Mouse (Mus musculus): ENCODE data around the gene Gm5485. TPM values are rescaled to one million over a fixed set of nuclear protein-coding genes. Genes with fewer than 3 reads are reported as not detected.

The Gm5485 gene
- not detected for total RNA-seq (2021)
- long read RNA-seq, experiment 1, result 0 reads
- long read RNA-seq, experiment 2, result 0 reads

DNA sequence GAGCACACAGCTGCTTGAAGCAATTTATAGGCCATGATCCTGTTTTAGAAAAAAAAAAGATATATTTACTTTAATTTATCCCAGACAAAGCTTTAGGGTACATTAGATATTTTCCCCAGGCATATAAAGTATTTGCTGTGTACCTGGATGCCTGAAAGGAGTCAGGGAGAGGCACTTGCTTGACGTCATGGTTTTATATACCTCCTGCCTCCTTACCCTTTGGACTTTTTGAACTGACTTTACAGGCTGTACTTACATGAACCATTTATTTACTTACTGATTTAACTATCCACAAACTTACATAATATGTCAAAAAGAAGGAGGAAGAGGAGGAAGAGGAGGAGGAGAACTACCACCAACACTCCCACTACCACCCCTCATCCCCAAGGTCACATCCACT, at the start of gene Gm5485:
TSS of gene Gm5485 (minus strand) at position 171 of the 400 bp plus-strand sequence.
- DNase-seq, result no peak
- intact Hi-C loops (cut with DNase I), result no loop called here

DNA sequence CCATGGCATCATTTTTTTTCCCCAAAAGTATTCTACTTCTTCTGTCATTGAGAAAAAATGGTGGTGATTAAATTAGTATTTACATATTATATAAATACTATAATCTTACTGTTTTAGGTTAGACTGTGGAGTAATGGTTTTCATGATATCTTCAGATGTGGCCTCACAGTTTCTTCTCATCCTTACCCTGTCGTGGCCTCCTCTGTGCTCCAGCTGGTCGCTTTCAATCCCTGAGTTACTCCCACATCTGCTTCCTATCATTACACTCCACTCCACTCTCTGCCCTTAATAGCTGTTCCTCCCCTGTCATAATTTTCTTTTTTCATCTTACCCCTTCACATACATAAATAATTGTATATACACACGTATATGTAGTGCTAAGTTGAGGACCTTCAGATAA, 41.0 kb upstream of the Gm5485 start:
- intact Hi-C loops (cut with DNase I), result no loop called here

DNA sequence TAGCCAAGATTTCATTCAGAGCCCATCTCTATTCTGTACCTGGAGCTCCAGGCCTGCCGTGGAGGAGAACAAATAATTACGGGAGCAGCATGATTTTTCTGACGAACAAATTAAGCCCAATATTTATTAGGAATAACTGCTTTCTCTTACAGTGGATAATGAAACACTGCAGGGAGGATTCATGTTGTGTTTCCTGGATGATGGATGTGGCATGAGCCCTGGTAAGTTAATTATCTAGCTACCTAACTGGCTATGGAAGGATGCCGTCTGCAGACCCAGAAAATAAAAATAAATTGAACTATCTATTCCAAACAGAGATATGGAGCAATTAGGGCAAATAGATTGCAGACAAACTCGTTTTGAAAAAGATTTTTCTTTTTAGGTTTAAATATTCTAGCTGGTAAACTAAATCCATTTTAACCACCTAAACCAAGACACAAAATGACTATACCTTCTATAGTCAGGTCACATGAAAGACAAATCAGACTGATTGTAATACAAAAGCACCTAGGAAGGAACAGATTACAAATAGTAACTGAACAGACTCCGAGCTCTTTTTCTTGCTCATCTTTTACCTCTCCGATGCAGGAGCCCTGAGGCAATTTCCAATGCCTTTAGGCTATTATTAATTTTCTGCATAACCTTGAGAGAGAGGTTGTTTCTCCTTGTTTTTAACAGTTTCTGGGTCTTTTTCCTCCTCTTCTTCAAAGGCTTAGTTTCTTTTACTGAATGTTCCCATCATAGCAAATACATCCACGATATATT, 34.1 kb upstream of the Gm5485 start:
- intact Hi-C loops (cut with DNase I), result no loop called here
- DNase-seq, result no peak

More for the DNA sequence above, 41.0 kb upstream of the Gm5485 start:
- no peak for DNase-seq

DNA sequence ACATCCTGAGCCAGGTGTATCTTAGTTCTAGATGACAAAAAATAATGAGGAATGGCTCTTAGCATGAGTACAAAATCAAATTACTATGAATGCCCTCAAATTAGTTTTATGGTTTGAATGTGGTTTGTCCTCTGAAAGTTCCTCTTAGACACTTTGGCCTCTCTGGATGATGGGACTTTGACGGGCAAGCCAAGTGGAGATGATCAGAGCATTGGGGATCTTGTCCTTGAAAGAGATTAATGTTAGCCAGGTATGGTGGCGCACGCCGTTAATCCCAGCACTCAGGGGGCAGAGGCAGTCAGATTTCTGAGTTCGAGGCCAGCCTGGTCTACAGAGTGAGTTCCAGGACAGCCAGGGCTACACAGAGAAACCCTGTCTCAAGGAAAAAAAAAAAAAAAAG, 32.4 kb upstream of the Gm5485 start:
- DNase-seq, result no peak
- intact Hi-C loops (cut with DNase I), result no loop called here

DNA sequence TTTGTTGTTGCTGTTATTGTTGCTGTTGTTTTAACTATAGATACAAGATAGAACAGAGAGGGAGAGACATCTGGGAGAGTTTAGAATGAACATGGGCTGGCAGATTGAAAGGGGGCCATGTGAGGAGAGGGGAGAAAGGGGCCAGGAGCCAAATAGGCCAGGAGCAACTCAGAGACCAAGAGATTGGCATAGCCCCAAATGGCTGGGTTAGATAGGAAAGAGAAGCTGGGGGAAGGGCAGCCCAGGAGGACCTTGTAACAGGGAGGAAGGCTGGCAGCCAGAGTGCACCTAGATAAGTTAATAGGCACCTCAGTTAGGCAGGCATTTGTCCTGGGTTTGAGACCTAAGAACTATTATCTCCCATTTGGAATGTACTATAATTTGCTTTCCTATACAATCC, 25.3 kb upstream of the Gm5485 start:
- intact Hi-C loops (cut with DNase I), result no loop called here
- no peak for DNase-seq

DNA sequence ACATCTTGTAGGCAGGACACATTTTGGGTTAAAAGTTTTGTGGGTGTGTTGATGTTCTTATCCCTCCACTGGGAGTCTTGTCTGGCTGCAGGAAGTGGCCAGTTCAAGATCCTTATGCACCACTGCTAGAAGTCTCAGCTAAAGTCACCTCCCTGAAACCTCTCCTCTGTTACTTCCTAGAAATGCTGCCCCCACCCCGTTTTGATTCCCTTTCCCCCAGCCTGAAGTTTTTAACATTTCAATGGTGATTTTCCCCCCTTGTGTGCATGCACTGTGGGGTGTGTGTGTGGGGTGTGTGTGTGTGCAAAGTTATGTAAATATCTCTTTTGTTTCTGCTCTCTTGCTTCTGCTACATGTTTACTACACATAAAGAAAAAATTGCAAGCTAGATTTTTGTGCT, 23.2 kb upstream of the Gm5485 start:
- no peak for DNase-seq
- intact Hi-C loops (cut with DNase I), result no loop called here

DNA sequence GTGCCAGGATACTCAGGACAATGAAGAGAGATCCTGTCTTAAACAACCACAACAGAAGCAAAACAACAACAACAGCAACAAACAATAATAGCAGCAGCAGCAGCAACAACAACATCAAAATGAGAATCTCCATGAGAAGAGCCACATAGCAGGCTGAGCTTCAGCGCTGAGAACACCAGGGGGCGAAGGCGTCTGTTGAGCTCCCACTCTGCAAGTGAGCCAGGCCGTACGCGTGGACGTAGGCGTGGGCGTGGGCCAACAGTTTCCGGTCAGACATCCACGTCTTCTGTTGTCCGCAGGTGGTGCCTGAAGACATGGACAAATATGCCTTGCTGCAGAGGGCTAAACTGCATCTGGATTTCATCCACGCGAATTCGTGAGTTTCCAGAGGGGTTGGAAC, 18.8 kb upstream of the Gm5485 start, which contains the start of gene Morc1:
TSS of gene Morc1 (plus strand) at position 211 of the 400 bp plus-strand sequence.
- DNase-seq, result no peak
- intact Hi-C loops (cut with DNase I), result no loop called here

DNA sequence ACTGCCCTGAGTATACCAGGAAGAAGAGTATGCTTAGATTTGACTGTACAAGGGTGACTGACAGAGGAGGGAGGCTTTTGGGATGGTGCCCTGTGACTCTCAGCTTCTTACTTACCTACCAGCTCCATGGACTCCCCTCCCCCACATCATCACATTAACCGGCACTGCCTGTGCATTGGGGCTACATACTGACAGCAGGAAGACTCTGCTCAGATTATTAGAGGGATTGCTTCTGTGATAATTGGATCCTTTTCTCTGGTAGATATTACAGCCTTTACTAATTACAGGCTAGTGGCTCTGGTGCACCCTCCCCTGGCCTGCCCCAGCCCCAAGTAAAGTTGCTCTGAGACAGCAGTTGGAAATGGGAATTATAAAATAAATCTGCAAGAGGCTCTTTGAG, 17.2 kb upstream of the Gm5485 start:
- DNase-seq, result no peak
- intact Hi-C loops (cut with DNase I), result no loop called here

DNA sequence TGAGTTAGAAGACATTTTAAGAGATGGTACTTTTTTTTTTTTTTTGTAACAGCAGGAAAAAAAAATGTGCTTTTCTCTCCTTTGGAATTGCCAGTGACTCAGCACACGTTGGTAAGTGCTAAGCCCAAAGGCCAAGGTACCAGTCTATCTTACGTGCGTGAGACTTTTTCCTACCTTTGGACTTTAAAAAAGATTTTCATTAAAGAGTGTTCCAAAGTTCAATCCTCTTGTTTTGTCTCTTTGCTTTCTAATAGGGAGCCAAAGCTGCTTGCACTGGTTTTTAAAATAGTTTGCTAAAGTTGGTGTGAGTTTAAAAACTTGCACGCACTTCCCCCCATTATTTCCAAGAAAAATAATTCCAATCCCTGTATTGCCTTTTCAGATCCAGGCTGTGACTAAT, 11.9 kb upstream of the Gm5485 start:
- DNase-seq, result no peak
- intact Hi-C loops (cut with DNase I), result no loop called here

DNA sequence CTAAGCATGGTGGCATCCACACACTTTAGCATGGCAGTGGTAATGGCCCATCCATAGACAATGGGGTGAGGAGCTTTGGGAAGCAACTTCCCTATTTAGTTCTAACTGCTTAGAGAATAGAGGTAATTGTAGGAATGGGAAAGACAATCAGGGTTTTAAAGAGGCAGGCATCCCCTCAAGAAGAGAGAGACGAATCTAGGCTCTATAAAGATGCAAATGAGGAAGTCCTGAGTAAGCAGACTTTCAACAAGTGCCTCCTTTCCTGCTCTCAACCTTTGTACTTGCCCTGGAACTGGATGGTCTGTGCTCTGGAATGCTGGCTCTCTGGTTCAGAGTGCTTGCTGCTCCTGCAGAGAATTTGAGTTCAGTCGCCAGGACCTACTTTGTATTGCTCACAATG, 10.3 kb upstream of the Gm5485 start:
- intact Hi-C loops (cut with DNase I), result no loop called here
- no peak for DNase-seq

DNA sequence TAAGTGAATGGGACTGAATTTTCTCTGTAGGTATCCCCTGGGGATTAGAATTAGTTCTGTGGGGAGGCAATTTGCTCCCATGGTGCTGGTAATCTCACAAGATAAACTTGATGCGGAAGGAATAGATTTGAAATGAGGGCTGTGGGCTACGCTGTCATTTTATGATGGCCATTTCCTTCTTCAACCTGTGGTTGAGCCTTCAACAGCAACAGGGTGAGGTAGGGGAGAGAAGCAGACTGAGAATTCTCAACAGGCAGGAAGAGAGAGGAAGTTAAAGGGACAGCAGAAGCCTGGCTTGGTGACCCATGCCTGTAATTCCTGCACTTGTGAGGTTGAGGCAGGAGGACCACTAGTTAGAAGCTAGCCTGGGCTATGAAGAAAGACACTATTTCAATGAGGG, 6.8 kb upstream of the Gm5485 start:
- DNase-seq, result no peak
- intact Hi-C loops (cut with DNase I), result no loop called here

DNA sequence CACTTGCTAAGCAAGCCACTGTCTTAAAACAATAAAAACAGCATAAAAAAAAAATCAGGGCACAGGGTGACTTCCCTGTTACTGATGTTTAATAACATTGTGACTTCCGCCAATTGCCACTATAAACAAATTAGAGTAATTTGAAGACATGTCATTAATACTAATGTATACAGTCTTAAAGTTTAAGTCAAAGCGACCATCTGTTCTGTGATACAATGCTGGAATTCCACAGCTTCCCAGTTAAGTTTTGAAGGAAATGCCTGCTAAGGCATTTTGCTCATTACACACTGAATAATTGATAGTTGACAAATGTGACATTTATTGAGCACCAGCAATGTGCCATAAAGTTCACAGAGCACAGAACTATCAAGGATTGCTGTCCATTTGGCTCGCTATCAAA, 6.3 kb upstream of the Gm5485 start:
- intact Hi-C loops (cut with DNase I), result no loop called here
- DNase-seq, result no peak

DNA sequence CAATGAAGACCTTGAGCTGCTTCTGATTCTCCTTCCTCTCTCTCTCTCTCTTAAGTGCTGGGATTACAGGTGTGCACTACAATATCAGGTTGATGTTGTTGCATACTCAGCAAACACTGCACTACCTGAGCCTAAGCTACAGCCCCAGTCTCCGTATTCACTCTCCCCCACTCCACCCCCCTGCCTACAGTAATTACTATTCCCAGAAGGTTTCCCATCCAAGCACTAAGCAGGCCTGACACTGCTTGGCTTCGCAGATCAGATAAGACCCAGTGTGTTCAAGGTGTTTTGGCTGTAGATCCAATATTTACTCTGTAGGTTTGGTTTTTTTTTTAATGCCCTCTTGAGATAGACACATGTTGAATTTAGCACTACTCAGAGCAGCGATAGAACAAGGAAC, 2.1 kb downstream of the Gm5485 start:
- intact Hi-C loops (cut with DNase I), result no loop called here
- no peak for DNase-seq

DNA sequence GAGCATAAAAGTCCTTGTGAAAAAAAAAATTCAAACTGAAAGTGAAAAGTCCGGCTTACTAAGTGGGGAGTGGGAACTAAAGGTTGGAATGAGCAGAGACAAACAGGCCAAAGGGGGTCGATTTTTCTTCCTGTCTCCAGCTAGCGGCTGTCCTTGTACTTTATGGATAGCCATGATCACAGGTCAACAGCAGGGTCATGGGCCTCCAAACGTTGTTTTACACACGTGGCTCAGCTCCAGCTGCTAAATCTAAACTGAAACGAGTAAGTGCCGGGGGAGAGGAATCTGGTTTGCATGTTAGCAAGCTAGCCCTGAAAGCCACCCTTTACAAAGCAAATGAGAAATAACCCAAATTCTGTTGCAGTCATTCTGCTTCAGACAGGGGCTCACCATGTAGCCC, 2.6 kb downstream of the Gm5485 start:
- no peak for DNase-seq
- intact Hi-C loops (cut with DNase I), result no loop called here

DNA sequence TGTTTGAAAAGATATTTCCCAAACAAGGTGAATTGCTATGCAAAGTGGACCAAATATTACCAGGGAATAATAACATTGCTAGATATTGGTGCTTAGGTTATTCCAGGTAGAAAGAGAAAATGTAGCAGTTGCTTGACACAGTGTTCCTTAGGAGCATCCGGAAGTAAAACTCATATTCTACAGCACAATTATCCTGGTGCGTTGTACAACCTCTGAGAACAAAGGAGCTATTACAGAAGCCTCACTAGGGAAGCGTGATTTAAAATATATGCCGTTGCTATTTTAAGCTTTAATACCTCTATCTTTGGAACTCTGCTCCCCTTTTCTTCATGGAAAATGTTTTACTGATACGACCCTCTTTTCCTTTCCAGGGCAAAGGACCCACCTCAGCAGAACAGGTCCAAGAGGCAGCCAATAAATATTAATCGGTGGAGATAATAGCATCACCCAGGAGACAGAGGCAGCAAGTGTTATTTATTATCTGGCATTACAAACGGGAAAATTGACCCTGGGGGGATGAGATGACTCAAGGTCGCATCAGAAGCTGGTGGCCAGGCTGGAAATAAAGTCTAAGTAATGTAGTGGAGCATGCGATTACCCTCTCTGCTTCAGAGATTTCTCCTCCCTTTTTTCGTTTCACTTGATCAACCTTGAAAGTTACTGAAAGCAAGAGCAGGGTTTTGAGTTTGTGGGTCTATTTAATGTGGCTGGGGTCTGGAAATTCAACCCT, 6.4 kb downstream of the Gm5485 start:
- no peak for DNase-seq
- intact Hi-C loops (cut with DNase I), result no loop called here

DNA sequence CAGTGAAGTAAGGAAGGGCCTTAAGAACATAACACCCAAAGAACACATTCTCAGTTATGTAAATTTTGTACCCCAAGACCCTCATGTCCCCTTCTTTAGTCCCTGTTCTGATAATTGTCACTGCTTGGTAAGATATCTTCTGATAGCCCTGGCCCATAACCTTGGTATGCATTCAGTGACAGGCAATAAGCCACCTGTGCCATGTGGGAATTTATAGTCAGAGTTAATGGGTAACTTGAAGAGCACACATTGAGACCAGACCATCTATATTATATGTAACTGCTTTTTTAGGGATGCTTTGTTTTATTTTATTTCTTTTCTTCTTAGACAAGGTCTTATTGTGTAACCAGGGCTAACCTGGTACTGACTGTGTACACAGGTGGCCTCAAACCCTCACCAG, 8.2 kb downstream of the Gm5485 start:
- intact Hi-C loops (cut with DNase I), result no loop called here

DNA sequence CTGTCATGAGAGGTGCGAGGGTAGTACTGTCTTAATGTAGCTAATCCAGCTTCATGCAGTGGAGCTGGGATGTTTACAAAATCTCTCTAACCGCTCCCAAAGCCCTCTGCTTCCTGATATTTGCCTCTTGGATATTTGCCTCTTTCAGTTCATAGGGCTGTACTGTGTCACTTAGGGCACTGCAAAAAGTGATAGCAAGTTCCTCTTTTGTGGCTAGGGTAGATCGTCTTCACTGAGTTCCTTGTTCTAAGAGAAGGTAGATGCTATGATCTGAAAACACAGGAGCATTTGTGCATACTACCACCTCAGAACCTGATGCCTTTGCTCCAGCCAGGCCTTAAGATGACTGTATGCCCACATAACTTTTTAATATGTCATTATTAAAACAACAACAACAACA, 8.8 kb downstream of the Gm5485 start:
- intact Hi-C loops (cut with DNase I), result no loop called here
- no peak for DNase-seq

More for the DNA sequence above, 8.2 kb downstream of the Gm5485 start:
- DNase-seq, result no peak

DNA sequence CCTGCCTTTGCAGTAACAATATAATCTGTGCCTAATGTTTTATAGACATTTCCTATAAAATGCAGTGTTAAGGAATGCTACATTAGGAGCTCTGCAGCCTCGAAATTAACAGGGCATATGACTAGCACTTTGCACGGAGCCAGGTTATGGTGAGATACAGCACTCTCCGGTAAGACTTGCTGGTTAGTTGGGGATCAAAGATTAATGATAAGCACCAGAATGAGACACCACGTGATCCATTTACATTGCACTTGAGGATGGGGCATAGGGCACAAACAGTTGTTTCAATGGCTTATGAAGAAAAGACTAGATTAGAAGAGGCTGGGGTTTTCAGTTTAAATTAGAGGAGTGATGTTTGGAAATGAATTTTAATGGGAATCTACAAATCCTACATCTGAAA, 9.3 kb downstream of the Gm5485 start:
- DNase-seq, result no peak
- intact Hi-C loops (cut with DNase I), result no loop called here

DNA sequence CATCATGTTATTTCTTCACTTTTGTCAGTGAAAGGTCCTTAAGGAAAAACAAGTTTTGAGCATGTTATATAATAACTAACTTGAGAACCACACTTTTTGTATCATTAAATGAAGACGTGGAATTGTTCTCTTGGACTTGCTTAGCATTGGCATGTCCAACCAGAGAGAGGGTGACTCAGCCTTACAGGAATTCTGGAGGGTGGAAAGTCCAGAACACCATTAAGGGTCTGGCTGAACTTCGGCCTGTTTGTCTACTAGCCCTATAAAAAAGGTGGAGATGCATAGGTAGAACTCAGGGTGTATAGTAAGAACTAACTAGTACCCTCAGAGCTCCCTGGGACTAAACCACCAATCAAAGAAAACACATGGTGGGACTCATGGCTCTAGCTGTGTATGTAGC, 16.9 kb downstream of the Gm5485 start:
- intact Hi-C loops (cut with DNase I), result no loop called here
- DNase-seq, result no peak

DNA sequence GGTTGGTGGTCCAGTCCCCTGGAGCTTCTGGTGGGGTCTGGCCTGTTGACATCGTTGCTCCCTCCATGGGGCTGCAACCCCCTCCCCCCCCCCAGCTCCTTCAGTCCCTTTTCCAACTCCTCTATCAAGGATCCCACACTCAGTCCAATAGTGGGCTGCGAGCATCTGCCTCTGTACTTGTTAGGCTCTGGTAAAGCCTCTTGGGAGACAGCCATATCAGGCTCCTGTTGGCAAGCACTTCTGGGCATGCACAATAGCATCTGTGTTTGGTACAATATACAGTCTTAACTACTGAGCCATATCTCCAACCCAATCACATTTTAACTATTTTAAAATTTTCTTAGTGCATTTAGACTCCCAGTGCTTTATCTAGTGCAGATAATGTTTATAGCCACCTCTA, 25.2 kb downstream of the Gm5485 start:
- DNase-seq, result no peak
- intact Hi-C loops (cut with DNase I), result no loop called here

DNA sequence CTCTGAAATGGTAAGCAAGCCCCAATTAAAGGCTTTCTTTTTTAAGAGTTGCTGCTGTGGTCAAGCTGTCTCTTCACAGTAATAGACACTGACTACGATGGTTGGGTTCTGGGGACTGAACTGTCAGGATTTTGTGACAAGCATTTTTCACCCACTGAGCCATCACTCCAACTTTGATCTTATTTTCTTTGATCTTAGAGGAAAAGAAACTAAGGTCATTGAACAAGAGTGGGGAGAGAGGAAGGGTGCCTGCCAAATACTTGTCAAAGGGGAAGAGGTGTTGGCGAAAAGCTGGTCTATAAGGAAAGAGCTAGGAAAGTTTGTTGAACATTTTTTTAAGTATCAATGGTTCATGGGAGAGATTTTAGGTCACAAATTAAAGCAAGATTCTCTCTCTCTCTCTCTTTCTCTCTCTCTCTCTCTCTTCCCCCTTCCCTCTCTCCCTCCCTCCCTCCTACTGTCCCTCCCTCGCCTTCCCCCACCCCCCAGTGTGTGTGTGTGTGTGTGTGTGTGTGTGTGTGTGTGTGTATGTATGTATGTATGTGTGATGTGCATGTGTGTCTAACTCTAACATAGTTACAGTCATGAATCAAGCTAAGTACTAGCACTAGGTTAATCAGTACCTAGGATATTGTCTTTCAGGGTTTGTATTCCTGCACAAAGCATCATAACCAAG, 28.5 kb downstream of the Gm5485 start:
- no peak for DNase-seq
- intact Hi-C loops (cut with DNase I), result no loop called here
